Mouse (Mus musculus) ES-E14 (cell line): Measurements from ENCODE around the gene Tsc22d1.

Experiments used
- HCFC1 ChIP-seq: IDR thresholded peaks from 2 replicates; pipeline ENCODE4 v1.6.1; 2012; ENCODE audit warnings: low read length, inconsistent platforms, borderline replicate concordance; ENCODE audit not compliant: insufficient read depth
- ZNF384 ChIP-seq: IDR thresholded peaks from 2 replicates; pipeline ENCODE4 v1.6.1; 2012; ENCODE audit warnings: low read depth, low read length, inconsistent platforms

DNA sequence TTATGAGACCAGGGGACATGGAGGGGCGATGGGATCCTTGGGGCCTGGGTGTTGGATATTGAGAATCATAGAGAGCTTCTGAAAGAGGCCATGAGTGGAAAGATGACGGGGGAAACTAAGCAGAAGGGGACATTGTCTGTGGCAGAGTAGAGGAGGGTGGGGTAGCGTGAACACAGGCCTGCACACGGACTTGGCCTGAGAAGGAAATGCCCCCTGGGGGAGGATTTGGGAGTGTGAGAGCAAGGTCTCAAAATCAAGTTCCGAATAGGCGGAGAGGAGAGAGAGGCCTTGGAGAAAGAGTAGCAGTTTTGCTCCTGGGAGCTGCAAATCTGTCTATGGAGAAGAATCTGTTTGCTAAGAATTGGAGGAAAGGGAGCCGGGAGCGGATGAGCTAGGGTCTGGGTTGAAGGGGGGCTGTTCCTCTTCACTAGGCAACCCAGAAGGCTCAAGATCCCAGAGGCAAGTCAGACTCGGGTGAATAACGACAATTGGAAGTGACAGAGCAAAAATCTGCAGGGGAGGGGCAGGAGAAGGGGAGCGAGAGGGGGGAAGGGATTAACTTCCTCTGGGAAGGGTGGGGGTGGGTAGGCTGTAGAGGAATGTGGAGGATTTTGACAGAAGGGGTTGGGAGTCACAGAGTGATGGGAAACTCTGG lies 98.8 kb downstream of the Tsc22d1 start:
- TF ChIP-seq ZNF384 (no peak), HCFC1 (no peak)
